Mouse (Mus musculus): Measurements from ENCODE around the gene Gjb1.

DNA sequence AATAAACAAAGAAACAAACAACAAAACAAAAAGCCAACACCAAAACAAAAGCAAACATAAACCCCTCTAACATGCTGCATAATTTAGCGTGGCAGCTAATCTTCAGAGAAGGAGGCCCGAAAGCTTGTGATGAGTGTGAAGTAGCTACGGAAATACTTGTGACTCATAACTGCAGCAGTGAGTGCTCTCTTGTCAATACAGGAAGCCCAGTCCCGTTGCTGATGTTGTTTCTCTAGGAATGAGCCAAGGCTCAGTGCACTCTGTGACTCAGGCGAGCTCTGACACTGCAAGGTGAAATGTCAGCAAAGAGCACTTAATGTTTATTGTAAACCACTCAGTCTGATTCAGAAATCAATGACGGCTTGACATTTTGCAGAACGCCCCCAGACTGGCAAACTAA is 7.2 kb upstream of the Gjb1 start:
- TF ChIP-seq MYOD1 (IDR thresholded peaks at IDR 0.05; ENCODE audit: control insufficient read depth, insufficient read length, low read depth) (no peak), CTCF (IDR thresholded peaks at IDR 0.05; ENCODE audit: control insufficient read depth, insufficient read depth, insufficient read length) (no peak), MAX (IDR thresholded peaks at IDR 0.05) (no peak)

Measured in C2C12 (cell line).